ENCODE assay signal across 25 mouse cellular contexts in genomic region chr17:32132087-32132486, GRCm38 (mm10). TPM values are rescaled to one million over a fixed set of nuclear protein-coding genes. Genes with fewer than 3 reads are reported as not detected.
DNase-seq lines count a peak whose midpoint lies in the region; ATAC-seq and TF ChIP-seq lines count a peak whose summit lies in the region.
"Had no signal": no experiment of that assay in that cellular context is flagged by ENCODE, and none has a peak within 500 bp of the region (broad histone marks: within the 10 kb centered on the region; RNA-seq: fewer than 3 reads in every experiment).

No protein-coding gene starts in this region.

- no peak overlapping the region for H3K27ac ChIP-seq in midbrain, postnatal 0 days (ENCODE audit: low read depth, low read length)
- no peak overlapping the region for H3K27ac ChIP-seq in midbrain, embryonic 14.5 days (replicated peaks; ENCODE audit: low read depth, low read length)
- H3K27ac ChIP-seq in midbrain, embryonic 11.5 days (ENCODE audit: low read depth, low read length), result no peak overlapping the region
- H3K27ac ChIP-seq in forebrain, embryonic 10.5 days, result no peak overlapping the region
- H3K27ac ChIP-seq: embryonic facial prominence, embryonic 12.5 days; forebrain, embryonic 12.5 days; gastrocnemius, adult 2 months; heart, embryonic 10.5 days; limb, embryonic 15.5 days; midbrain, embryonic 13.5 days; neural tube, embryonic 13.5 days had no signal

- ATAC-seq in midbrain, postnatal 0 days (ENCODE audit: low FRiP score), result no peak
- no peak for ATAC-seq in midbrain, embryonic 14.5 days (ENCODE audit: low FRiP score, low TSS enrichment)
- no peak for ATAC-seq in midbrain, embryonic 11.5 days (ENCODE audit: low FRiP score)
- ATAC-seq: activated CD4-positive, CD25-positive, alpha-beta regulatory T cell, adult 4 months; midbrain, embryonic 13.5 days had no signal

- H3K27me3 ChIP-seq in midbrain, postnatal 0 days (ENCODE audit: insufficient read depth, low read length), result no peaks in the 10 kb centered on the region
- H3K27me3 ChIP-seq in midbrain, embryonic 14.5 days (ENCODE audit: control insufficient read depth, insufficient read depth, low read length), result no peaks in the 10 kb centered on the region
- H3K27me3 ChIP-seq in midbrain, embryonic 11.5 days (ENCODE audit: control insufficient read depth, insufficient read depth, low read length), result no peaks in the 10 kb centered on the region
- no peaks in the 10 kb centered on the region for H3K27me3 ChIP-seq in forebrain, embryonic 10.5 days (ENCODE audit: poor library complexity, severe bottlenecking)
- H3K27me3 ChIP-seq: embryonic facial prominence, embryonic 12.5 days; forebrain, embryonic 12.5 days; limb, embryonic 15.5 days; midbrain, embryonic 13.5 days; neural tube, embryonic 13.5 days had no signal

- no peak overlapping the region for H3K4me3 ChIP-seq in midbrain, postnatal 0 days (ENCODE audit: low read depth, low read length)
- H3K4me3 ChIP-seq in midbrain, embryonic 14.5 days (replicated peaks; ENCODE audit: low read depth, low read length), result no peak overlapping the region
- no peak overlapping the region for H3K4me3 ChIP-seq in midbrain, embryonic 11.5 days (ENCODE audit: low read depth, low read length)
- H3K4me3 ChIP-seq in forebrain, embryonic 10.5 days, result no peak overlapping the region
- H3K4me3 ChIP-seq: embryonic facial prominence, embryonic 12.5 days; forebrain, embryonic 12.5 days; gastrocnemius, adult 2 months; heart, embryonic 10.5 days; limb, embryonic 15.5 days; midbrain, embryonic 13.5 days; neural tube, embryonic 13.5 days had no signal

- no peaks in the 10 kb centered on the region for H3K4me1 ChIP-seq in midbrain, postnatal 0 days (ENCODE audit: insufficient read depth, low read length)
- H3K4me1 ChIP-seq in midbrain, embryonic 14.5 days (ENCODE audit: control insufficient read depth, insufficient read depth, low read length), result no peaks in the 10 kb centered on the region
- no peaks in the 10 kb centered on the region for H3K4me1 ChIP-seq in midbrain, embryonic 11.5 days (ENCODE audit: control insufficient read depth, insufficient read depth, low read length)
- H3K4me1 ChIP-seq in forebrain, embryonic 10.5 days, result no peaks in the 10 kb centered on the region
- H3K4me1 ChIP-seq: embryonic facial prominence, embryonic 12.5 days; forebrain, embryonic 12.5 days; heart, embryonic 10.5 days; limb, embryonic 15.5 days; midbrain, embryonic 13.5 days; neural tube, embryonic 13.5 days had no signal

- no peak overlapping the region for H3K9ac ChIP-seq in midbrain, postnatal 0 days (replicated peaks; ENCODE audit: low read length, poor library complexity, severe bottlenecking)
- H3K9ac ChIP-seq in midbrain, embryonic 14.5 days (replicated peaks; ENCODE audit: low read length), result no peak overlapping the region
- no peak overlapping the region for H3K9ac ChIP-seq in midbrain, embryonic 11.5 days (ENCODE audit: low read length)
- H3K9ac ChIP-seq: embryonic facial prominence, embryonic 12.5 days; forebrain, embryonic 12.5 days; limb, embryonic 15.5 days; midbrain, embryonic 13.5 days; neural tube, embryonic 13.5 days had no signal

- no peak overlapping the region for H3K4me2 ChIP-seq in midbrain, postnatal 0 days (ENCODE audit: low read depth, low read length, poor library complexity, severe bottlenecking)
- H3K4me2 ChIP-seq in midbrain, embryonic 14.5 days (ENCODE audit: low read length), result no peak overlapping the region
- no peak overlapping the region for H3K4me2 ChIP-seq in midbrain, embryonic 11.5 days
- H3K4me2 ChIP-seq: embryonic facial prominence, embryonic 12.5 days; forebrain, embryonic 12.5 days; limb, embryonic 15.5 days; midbrain, embryonic 13.5 days; neural tube, embryonic 13.5 days had no signal

- WGBS in midbrain, postnatal 0 days, result 98% methylated on average over 11 of the region's 11 CpGs
- 92% methylated on average over 11 of the region's 11 CpGs for WGBS in midbrain, embryonic 14.5 days
- WGBS in midbrain, embryonic 11.5 days, result 98% methylated on average over 11 of the region's 11 CpGs
- 96% methylated on average over 11 of the region's 11 CpGs for WGBS in forebrain, embryonic 10.5 days

- peak; percentile 24 for DNase-seq in midbrain, postnatal 0 days (ENCODE audit: low spot score)
- no peak for DNase-seq in midbrain, embryonic 14.5 days
- peak; percentile 77 to 80 for DNase-seq in cerebellum, adult 18-20 months
- DNase-seq in cerebellum, postnatal 14 days, result peak; percentile 88 to 91
- no peak for DNase-seq in urinary bladder, postnatal 4 days (ENCODE audit: low spot score in 2 of 2)
- no peak for DNase-seq in midbrain, embryonic 11.5 days (ENCODE audit: low spot score, missing footprints)
- DNase-seq in forebrain, embryonic 10.5 days (ENCODE audit: extremely low spot score, low spot score), result no peak
- DNase-seq: adrenal gland, adult 8-10 months; gastrocnemius, adult 2 months; kidney, adult 18-20 months; kidney, postnatal 4 days; lung, postnatal 10 days; retina, postnatal 1 day; right cerebral cortex, postnatal 25 days; spleen, adult 18-20 months; thymus, postnatal 14 days had no signal

- H3K9me3 ChIP-seq in midbrain, postnatal 0 days (ENCODE audit: low read length), result no peaks in the 10 kb centered on the region
- H3K9me3 ChIP-seq in midbrain, embryonic 14.5 days (ENCODE audit: control insufficient read depth, low read length), result no peaks in the 10 kb centered on the region
- no peaks in the 10 kb centered on the region for H3K9me3 ChIP-seq in midbrain, embryonic 11.5 days (ENCODE audit: control insufficient read depth, low read length)
- no peaks in the 10 kb centered on the region for H3K9me3 ChIP-seq in forebrain, embryonic 10.5 days
- H3K9me3 ChIP-seq: embryonic facial prominence, embryonic 12.5 days; forebrain, embryonic 12.5 days; heart, embryonic 10.5 days; limb, embryonic 15.5 days; midbrain, embryonic 13.5 days; neural tube, embryonic 13.5 days had no signal

- 0 out of 2 replicates have a peak, but pooled peaks cover 3% of the 10 kb centered on the region for H3K36me3 ChIP-seq in midbrain, postnatal 0 days (ENCODE audit: insufficient read depth, low read length)
- H3K36me3 ChIP-seq in midbrain, embryonic 14.5 days (ENCODE audit: control insufficient read depth, insufficient read depth, low read length), result peaks cover 43% of the 10 kb centered on the region
- H3K36me3 ChIP-seq in midbrain, embryonic 11.5 days (ENCODE audit: control insufficient read depth, insufficient read depth, low read length), result peaks cover 52% of the 10 kb centered on the region
- H3K36me3 ChIP-seq in forebrain, embryonic 10.5 days (replicated peaks), result peaks cover 99% of the 10 kb centered on the region

- TF ChIP-seq CTCF in midbrain, postnatal 0 days (IDR thresholded peaks at IDR 0.05), result no peak

RNA-seq across cellular contexts. Expression of gene Notch3, which starts 34.6 kb away (rescaled TPM):
- 42.4 and 43.9 TPM in 2 replicates for total RNA-seq in midbrain, postnatal 0 days (2014; rRNA removed)
- 5.2 and 5.7 TPM in 2 replicates for polyA plus RNA-seq in midbrain, postnatal 0 days (2015; fragmentation: Nextera tagmentation; extraction: Ambion mirVana)
- 10.5 and 11.2 TPM in 2 replicates for polyA plus RNA-seq in midbrain, embryonic 14.5 days (2014; fragmentation: Nextera tagmentation; extraction: Ambion mirVana)
- polyA plus RNA-seq in midbrain, embryonic 11.5 days (2014; fragmentation: Nextera tagmentation; extraction: Ambion mirVana), result 21.4 and 21.9 TPM in 2 replicates
- polyA plus RNA-seq in forebrain, embryonic 10.5 days (2016; fragmentation: Nextera tagmentation; extraction: Ambion mirVana), result 24.4 and 25.7 TPM in 2 replicates
- polyA plus RNA-seq: activated CD4-positive, CD25-positive, alpha-beta regulatory T cell, adult 4 months had no signal

RNA-seq across cellular contexts. Expression of gene Ephx3, which starts 57.3 kb away (rescaled TPM):
- 1.1 TPM in 2 replicates for total RNA-seq in midbrain, postnatal 0 days (2014; rRNA removed)
- polyA plus RNA-seq in midbrain, postnatal 0 days (2015; fragmentation: Nextera tagmentation; extraction: Ambion mirVana), result 0.70 and 0.80 TPM in 2 replicates
- 0.34 TPM in 1 of 2 replicates, not detected in the other for polyA plus RNA-seq in midbrain, embryonic 14.5 days (2014; fragmentation: Nextera tagmentation; extraction: Ambion mirVana)
- 0.07 and 0.12 TPM in 2 replicates for polyA plus RNA-seq in midbrain, embryonic 11.5 days (2014; fragmentation: Nextera tagmentation; extraction: Ambion mirVana)
- polyA plus RNA-seq in forebrain, embryonic 10.5 days (2016; fragmentation: Nextera tagmentation; extraction: Ambion mirVana), result 0.09 and 0.20 TPM in 2 replicates
- total RNA-seq: hematopoietic stem cell, adult 5-6 weeks had no signal
- polyA plus RNA-seq: activated CD4-positive, CD25-positive, alpha-beta regulatory T cell, adult 4 months; forebrain, embryonic 12.5 days; heart, embryonic 10.5 days; liver, embryonic 16.5 days had no signal

Comparison
In these comparisons a context has a peak if more than half of its experiments do, and no peak if none do; other contexts are left out.
1. DNase-seq: peak in midbrain, postnatal 0 days (single experiment), cerebellum, adult 18-20 months (2 of 2) and cerebellum, postnatal 14 days (2 of 2); none in midbrain, embryonic 14.5 days (single experiment), urinary bladder, postnatal 4 days (0 of 2), midbrain, embryonic 11.5 days (single experiment) and forebrain, embryonic 10.5 days (single experiment).